Mouse (Mus musculus): ENCODE results near the gene Uri1.

DNA sequence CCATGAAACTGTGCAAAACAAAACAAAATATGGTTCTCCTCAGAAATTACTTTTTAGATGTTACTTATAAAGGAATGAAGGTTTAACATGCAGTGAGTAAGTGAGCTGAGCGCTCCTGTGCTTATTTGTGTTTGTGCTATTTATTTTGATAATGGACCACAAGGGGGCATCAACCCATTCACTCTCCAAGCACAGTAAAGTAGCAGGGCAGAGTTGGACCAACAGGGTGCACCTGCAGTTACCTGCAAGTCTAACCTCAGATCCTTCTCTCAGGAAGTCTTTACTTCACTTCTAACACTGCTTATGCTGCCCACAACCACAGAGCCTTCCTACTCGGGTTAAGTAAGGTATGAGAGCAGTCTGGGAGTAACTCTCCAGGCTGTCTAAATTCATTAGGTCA, 23.7 kb downstream of the Uri1 start:
- TF ChIP-seq CTCF (IDR thresholded peaks at IDR 0.05; ENCODE audit: borderline replicate concordance, insufficient read depth, low read length) (no peak), POLR2A (IDR thresholded peaks at IDR 0.05; ENCODE audit: low read depth, low read length) (no peak)
